Mouse (Mus musculus) stomach, postnatal 0 days (tissue): ENCODE data around the gene Fundc1. TPM values are rescaled to one million over a fixed set of nuclear protein-coding genes. Genes with fewer than 3 reads are reported as not detected.
"Not testable (repeated sequence)": the region's sequence is repeated elsewhere in the genome, so short reads cannot be mapped to it uniquely, and the experiment has no call there.

ENCODE experiments used
- ATAC-seq: fragments of 200-750 bp; cut with Nextera tagmentation; 2 replicates; pipeline ENCODE4 v1.8.0; 2017; ENCODE audit not compliant: low FRiP score, low TSS enrichment
- DNase-seq: peaks from one replicate; pipeline ENCODE4 v3.0.0-alpha.2; 2016; ENCODE audit warnings: low spot score
- H3K27ac ChIP-seq: fragments of 300-500 bp; sonication (generic); replicated peaks from 2 replicates; pipeline ENCODE4 v1.5.1; 2014; ENCODE audit warnings: mild to moderate bottlenecking, control low read depth
- H3K27me3 ChIP-seq: fragments of 300-500 bp; sonication (generic); 2 replicates; pipeline ENCODE4 v1.6.1; 2014; ENCODE audit warnings: low read length; ENCODE audit not compliant: control insufficient read depth, insufficient read depth
- H3K36me3 ChIP-seq: fragments of 300-500 bp; sonication (generic); 2 replicates; pipeline ENCODE4 v1.6.1; 2014; ENCODE audit warnings: low read length, mixed read lengths; ENCODE audit not compliant: control insufficient read depth, insufficient read depth
- H3K4me1 ChIP-seq: fragments of 300-500 bp; sonication (generic); replicated peaks from 2 replicates; pipeline ENCODE4 v1.6.1; 2014; ENCODE audit warnings: antibody characterized with exemption; ENCODE audit not compliant: control insufficient read depth, insufficient read depth
- H3K4me2 ChIP-seq: fragments of 300-500 bp; sonication (generic); replicated peaks from 2 replicates; pipeline ENCODE4 v1.6.1; 2014; ENCODE audit warnings: low read depth, mild to moderate bottlenecking, control low read depth, moderate library complexity
- H3K4me3 ChIP-seq: fragments of 300-500 bp; sonication (generic); 2 replicates; pipeline ENCODE4 v1.5.1; 2014; ENCODE audit warnings: low read depth, low read length, control low read depth
- H3K9ac ChIP-seq: fragments of 300-500 bp; sonication (generic); 2 replicates; pipeline ENCODE4 v1.6.1; 2014; ENCODE audit warnings: mild to moderate bottlenecking, low read length, control low read depth, mixed read lengths
- H3K9me3 ChIP-seq: fragments of 300-500 bp; sonication (generic); 2 replicates; pipeline ENCODE4 v1.6.1; 2016; ENCODE audit warnings: low read length; ENCODE audit not compliant: control insufficient read depth
- CTCF ChIP-seq: IDR thresholded peaks from 2 replicates; pipeline ENCODE4 v1.5.1; 2016; ENCODE audit warnings: antibody characterized with exemption, low read depth, mild to moderate bottlenecking, moderate library complexity
- EP300 ChIP-seq: optimal IDR thresholded peaks from 2 replicates; pipeline ENCODE3; 2016; ENCODE audit warnings: antibody characterized with exemption
- WGBS: fragments of 180-500 bp; shearing (Covaris S2); extraction: QIAGEN DNeasy Blood & Tissue Kit; methylation state at CpG from one replicate; pipeline ENCODE4 v1.1.7; 2014; 5-methylcytosine and 5-hydroxymethylcytosine counted together
- polyA plus RNA-seq: library from polyadenylated mRNA; unstranded; fragments of >200 nt; fragmentation: Nextera tagmentation; extraction: Ambion mirVana; gene quantifications from 2 replicates; pipeline ENCODE4 v1.2.1, GENCODE M21; 2015

The Fundc1 gene
- polyA plus RNA-seq, 1 experiment from 2014 or later = 37.4 TPM

GRCm38 (mm10) chrX:17571271-17571620 is 879 bp downstream of the Fundc1 start:
- H3K36me3 ChIP-seq = no peaks in the 10 kb centered on the region
- no peaks in the 10 kb centered on the region for H3K9me3 ChIP-seq
- H3K9ac ChIP-seq = peak overlapping the region; percentile 66
- DNase-seq (no peak), ATAC-seq (no peak)
- WGBS = 28% methylated on average over 10 of the region's 10 CpGs
- no peak for TF ChIP-seq EP300
- no peak for TF ChIP-seq CTCF
- peak overlapping the region; percentile 94 for H3K27ac ChIP-seq
- H3K27me3 ChIP-seq = no peaks in the 10 kb centered on the region
- H3K4me2 ChIP-seq = peak overlapping the region; percentile 53
- peak overlapping the region; percentile 55 for H3K4me3 ChIP-seq
- H3K4me1 ChIP-seq = no peaks in the 10 kb centered on the region

GRCm38 (mm10) chrX:17568670-17569069 is 3.5 kb downstream of the Fundc1 start:
- 89% methylated on average over 2 of the region's 2 CpGs for WGBS

GRCm38 (mm10) chrX:17565743-17566142 is 6.4 kb downstream of the Fundc1 start:
- no peaks in the 10 kb centered on the region for H3K4me1 ChIP-seq
- H3K4me2 ChIP-seq = no peak overlapping the region
- no peak for ATAC-seq
- no peak for DNase-seq
- H3K9me3 ChIP-seq = no peaks in the 10 kb centered on the region
- TF ChIP-seq EP300 = no peak
- no peak for TF ChIP-seq CTCF
- H3K4me3 ChIP-seq = no peak overlapping the region
- no peaks in the 10 kb centered on the region for H3K36me3 ChIP-seq
- no peaks in the 10 kb centered on the region for H3K27me3 ChIP-seq
- H3K9ac ChIP-seq = no peak overlapping the region
- no peak overlapping the region for H3K27ac ChIP-seq

More at GRCm38 (mm10) chrX:17568670-17569069, 3.5 kb downstream of the Fundc1 start:
- DNase-seq (no peak), ATAC-seq (no peak)
- Histone ChIP-seq H3K27me3 (no peaks in the 10 kb centered on the region), H3K4me2 (no peak overlapping the region), H3K27ac (no peak overlapping the region), H3K9ac (no peak overlapping the region), H3K36me3 (no peaks in the 10 kb centered on the region), H3K4me1 (no peaks in the 10 kb centered on the region), H3K4me3 (no peak overlapping the region), H3K9me3 (no peaks in the 10 kb centered on the region)
- TF ChIP-seq EP300 (no peak), CTCF (no peak)

GRCm38 (mm10) chrX:17564732-17565131 is 7.4 kb downstream of the Fundc1 start:
- no peak overlapping the region for H3K27ac ChIP-seq

GRCm38 (mm10) chrX:17558746-17559145 is 13.4 kb downstream of the Fundc1 start:
- Histone ChIP-seq H3K4me3 (no peak overlapping the region), H3K9ac (no peak overlapping the region), H3K36me3 (no peaks in the 10 kb centered on the region), H3K4me1 (no peaks in the 10 kb centered on the region), H3K4me2 (no peak overlapping the region), H3K27ac (no peak overlapping the region), H3K9me3 (no peaks in the 10 kb centered on the region), H3K27me3 (no peaks in the 10 kb centered on the region)
- no peak for TF ChIP-seq EP300
- no peak for TF ChIP-seq CTCF
- WGBS = 57% methylated on average over 4 of the region's 4 CpGs
- DNase-seq (no peak), ATAC-seq (no peak)

More at GRCm38 (mm10) chrX:17564732-17565131, 7.4 kb downstream of the Fundc1 start:
- H3K36me3 ChIP-seq = no peaks in the 10 kb centered on the region
- no peak overlapping the region for H3K9ac ChIP-seq
- no peak overlapping the region for H3K4me2 ChIP-seq
- no peak for DNase-seq
- H3K9me3 ChIP-seq = no peaks in the 10 kb centered on the region
- no peaks in the 10 kb centered on the region for H3K4me1 ChIP-seq
- no peak overlapping the region for H3K4me3 ChIP-seq
- TF ChIP-seq EP300 = no peak
- no peak for TF ChIP-seq CTCF
- ATAC-seq = no peak
- H3K27me3 ChIP-seq = no peaks in the 10 kb centered on the region

- ATAC-seq = no peak
These were observed 17.6 kb downstream of the Fundc1 start for GRCm38 (mm10) chrX:17554488-17554887.

GRCm38 (mm10) chrX:17551586-17551985 is 20.5 kb downstream of the Fundc1 start:
- not testable (repeated sequence) for H3K36me3 ChIP-seq, H3K4me1 ChIP-seq, H3K27ac ChIP-seq, H3K4me3 ChIP-seq, ATAC-seq, DNase-seq, H3K9ac ChIP-seq, H3K4me2 ChIP-seq, H3K27me3 ChIP-seq, H3K9me3 ChIP-seq

More at GRCm38 (mm10) chrX:17554488-17554887, 17.6 kb downstream of the Fundc1 start:
- H3K4me2 ChIP-seq = no peak overlapping the region
- no peak for TF ChIP-seq EP300
- no peak for TF ChIP-seq CTCF
- H3K27ac ChIP-seq = no peak overlapping the region
- no peaks in the 10 kb centered on the region for H3K36me3 ChIP-seq
- 90% methylated on average over 4 of the region's 4 CpGs for WGBS
- H3K4me3 ChIP-seq = no peak overlapping the region
- no peak overlapping the region for H3K9ac ChIP-seq
- no peaks in the 10 kb centered on the region for H3K9me3 ChIP-seq
- DNase-seq = no peak
- H3K4me1 ChIP-seq = no peaks in the 10 kb centered on the region
- no peaks in the 10 kb centered on the region for H3K27me3 ChIP-seq
